Mouse (Mus musculus) hindbrain, embryonic 10.5 days (tissue): ENCODE measurements at regions not wholly inside any gene's neighbourhood (a gene's known extent, or its start where the extent isn't known, plus 50 kb on each side); places are given as distances from the start of the nearest gene placed in this dataset.

Experiments
- DNase-seq: peaks from one replicate; pipeline ENCODE4 v3.0.0-alpha.2; 2017; ENCODE audit warnings: low spot score
- H3K27ac ChIP-seq: fragments of 300-500 bp; sonication (generic); 2 replicates; pipeline ENCODE4 v1.5.1; 2016; ENCODE audit warnings: mild to moderate bottlenecking, moderate library complexity
- H3K27me3 ChIP-seq: fragments of 300-500 bp; sonication (generic); 2 replicates; pipeline ENCODE4 v1.6.1; 2016; ENCODE audit warnings: mild to moderate bottlenecking; ENCODE audit not compliant: poor library complexity, insufficient read depth, severe bottlenecking
- H3K36me3 ChIP-seq: fragments of 300-500 bp; sonication (generic); 2 replicates; pipeline ENCODE4 v1.6.1; 2016; ENCODE audit warnings: mild to moderate bottlenecking, moderate library complexity
- H3K4me1 ChIP-seq: fragments of 300-500 bp; sonication (generic); replicated peaks from 2 replicates; pipeline ENCODE4 v1.6.1; 2016; ENCODE audit warnings: mild to moderate bottlenecking
- H3K4me3 ChIP-seq: fragments of 300-500 bp; sonication (generic); 2 replicates; pipeline ENCODE4 v1.5.1; 2016; ENCODE audit warnings: mild to moderate bottlenecking, moderate library complexity
- H3K9me3 ChIP-seq: fragments of 300-500 bp; sonication (generic); 2 replicates; pipeline ENCODE4 v1.6.1; 2016; ENCODE audit warnings: mild to moderate bottlenecking, moderate library complexity
- WGBS: fragments of 180-500 bp; shearing (Covaris S2); methylation state at CpG from one replicate; pipeline ENCODE4 v1.1.7; 2016; 5-methylcytosine and 5-hydroxymethylcytosine counted together

DNA sequence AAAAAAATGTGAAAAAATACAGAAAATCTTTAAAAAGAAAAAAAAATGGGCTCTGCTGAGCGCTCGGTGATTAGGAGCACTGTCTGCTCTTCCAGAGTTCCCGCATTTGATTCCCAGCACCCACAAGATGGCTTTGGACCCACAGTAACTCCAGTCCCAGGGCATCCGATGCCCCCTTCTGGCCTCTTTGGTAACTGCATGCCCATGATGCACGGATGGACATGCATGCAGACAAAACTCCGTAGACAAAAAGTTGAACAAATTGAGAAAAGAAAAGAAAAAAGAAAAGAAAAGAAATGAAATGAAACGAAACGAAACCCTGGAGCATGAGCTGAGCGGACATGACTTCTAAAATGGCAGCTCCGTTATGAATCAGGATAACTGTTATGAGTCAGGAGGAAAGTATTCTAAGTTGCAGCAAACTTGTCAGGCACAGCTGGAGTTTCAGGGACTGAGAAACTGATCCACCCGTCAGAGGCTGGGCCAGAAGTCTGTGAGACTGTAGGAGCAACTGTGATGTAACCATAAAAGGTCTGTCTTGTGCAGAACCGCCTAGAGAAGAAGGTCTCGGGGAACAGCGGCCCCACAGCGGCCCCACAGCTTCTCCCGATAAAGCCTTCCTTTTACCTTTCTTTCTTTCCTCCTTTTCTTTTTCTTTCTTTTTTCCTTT is 102.3 kb upstream of the Ubr2 start:
- Histone ChIP-seq H3K9me3 (no peaks in the 10 kb centered on the region), H3K36me3 (no peaks in the 10 kb centered on the region), H3K27me3 (no peaks in the 10 kb centered on the region), H3K4me3 (no peak overlapping the region), H3K4me1 (no peaks in the 10 kb centered on the region), H3K27ac (no peak overlapping the region)
- no peak for DNase-seq
- WGBS = 87% methylated on average over 16 of the region's 16 CpGs

DNA sequence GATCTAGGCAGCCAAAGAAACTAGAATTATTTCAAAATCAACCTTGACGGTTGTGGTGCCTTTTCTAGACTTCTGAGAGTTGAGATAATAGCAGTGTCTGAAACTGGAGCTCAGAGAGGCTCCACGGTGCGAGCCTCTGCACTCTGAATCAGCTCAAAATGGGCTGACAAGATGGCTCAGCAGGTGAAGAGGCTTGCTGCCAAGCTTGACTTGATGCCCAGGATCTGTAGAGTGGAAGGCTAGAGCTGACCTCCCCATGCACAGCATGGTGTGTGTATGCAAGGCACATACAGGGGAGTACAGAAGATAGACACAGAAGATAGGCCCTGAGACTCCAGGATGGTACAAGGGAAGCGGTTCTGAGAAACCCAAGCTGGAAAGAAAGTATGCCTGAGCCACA is 100.5 kb upstream of the Ubr2 start:
- H3K36me3 ChIP-seq = no peaks in the 10 kb centered on the region
- no peaks in the 10 kb centered on the region for H3K9me3 ChIP-seq
- no peak for DNase-seq
- 88% methylated on average over 4 of the region's 4 CpGs for WGBS
- H3K4me3 ChIP-seq = no peak overlapping the region
- no peak overlapping the region for H3K27ac ChIP-seq
- no peaks in the 10 kb centered on the region for H3K27me3 ChIP-seq
- no peaks in the 10 kb centered on the region for H3K4me1 ChIP-seq

DNA sequence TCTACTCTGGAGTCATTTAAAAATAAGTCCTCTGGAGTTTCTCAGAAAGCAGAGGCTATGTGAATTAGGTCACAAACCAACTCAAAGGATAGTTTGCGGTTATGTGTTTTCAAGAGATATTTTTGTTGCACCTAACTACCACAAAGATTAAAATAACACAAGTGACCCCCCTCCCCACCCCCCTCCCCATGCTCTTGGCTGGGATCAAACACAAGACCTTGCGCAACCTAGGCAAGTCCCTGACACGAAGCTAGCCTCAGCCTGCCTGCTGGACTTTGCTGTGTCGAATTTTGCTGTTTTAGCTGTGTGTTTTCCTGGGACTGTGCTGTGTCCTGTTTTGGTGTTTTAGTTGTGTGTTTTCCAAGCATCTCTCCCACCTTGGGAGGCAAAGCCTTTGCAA is 94.0 kb upstream of the Ubr2 start:
- no peak for DNase-seq
- H3K27me3 ChIP-seq = no peaks in the 10 kb centered on the region
- H3K9me3 ChIP-seq = no peaks in the 10 kb centered on the region
- no peaks in the 10 kb centered on the region for H3K36me3 ChIP-seq
- WGBS = 83% methylated on average over 4 of the region's 4 CpGs
- no peaks in the 10 kb centered on the region for H3K4me1 ChIP-seq
- no peak overlapping the region for H3K4me3 ChIP-seq
- no peak overlapping the region for H3K27ac ChIP-seq

DNA sequence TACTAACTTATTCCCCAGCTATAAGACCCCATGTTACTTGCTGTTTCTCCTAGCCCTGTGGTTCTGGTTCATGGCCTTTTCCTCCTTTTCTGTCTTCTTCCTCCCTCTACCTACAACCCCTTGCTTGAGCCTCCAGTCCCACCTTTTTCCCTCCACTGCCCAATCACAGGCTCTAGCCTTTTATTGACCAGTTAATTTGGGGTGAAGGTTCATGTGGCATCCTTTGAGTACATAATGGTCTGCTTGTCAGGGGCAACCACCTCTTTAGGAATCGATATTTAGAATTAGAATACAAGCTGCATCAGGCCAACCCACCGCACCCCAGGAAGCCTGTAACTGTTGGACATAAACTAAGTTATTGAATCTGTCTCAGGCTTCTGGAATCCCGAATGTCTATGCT is 84.8 kb upstream of the Ubr2 start:
- peaks cover 5% of the 10 kb centered on the region; the same call in 1 of the 2 replicates for H3K9me3 ChIP-seq
- no peak for DNase-seq

DNA sequence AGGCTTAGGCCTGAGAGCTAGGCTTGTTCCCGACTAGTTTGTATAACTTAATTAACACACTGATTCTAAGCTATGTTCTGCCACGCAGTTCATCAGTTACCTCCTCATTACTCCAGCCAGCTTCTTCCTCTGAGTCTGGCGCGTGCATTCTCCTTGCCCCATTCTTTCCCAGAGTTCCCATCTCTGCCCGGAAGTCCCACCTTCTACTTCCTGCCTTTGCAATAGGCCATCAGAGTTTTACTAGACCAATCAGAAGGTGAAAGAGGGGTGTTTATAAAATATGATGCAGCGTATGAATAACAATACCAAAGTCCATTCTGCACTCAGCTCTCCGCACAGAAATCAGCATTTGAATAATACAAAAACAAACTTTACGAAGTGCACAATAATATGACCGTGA is 81.7 kb upstream of the Ubr2 start:
- Histone ChIP-seq H3K4me3 (no peak overlapping the region), H3K27me3 (no peaks in the 10 kb centered on the region), H3K27ac (no peak overlapping the region), H3K36me3 (no peaks in the 10 kb centered on the region), H3K9me3 (peaks cover 21% of the 10 kb centered on the region), H3K4me1 (no peaks in the 10 kb centered on the region)
- WGBS = 91% methylated on average over 9 of the region's 9 CpGs
- DNase-seq = no peak

More for the DNA sequence above, 84.8 kb upstream of the Ubr2 start:
- Histone ChIP-seq H3K4me1 (no peaks in the 10 kb centered on the region), H3K36me3 (no peaks in the 10 kb centered on the region), H3K27me3 (no peaks in the 10 kb centered on the region), H3K4me3 (no peak overlapping the region), H3K27ac (no peak overlapping the region)
- WGBS = 84% methylated on average over 3 of the region's 3 CpGs

DNA sequence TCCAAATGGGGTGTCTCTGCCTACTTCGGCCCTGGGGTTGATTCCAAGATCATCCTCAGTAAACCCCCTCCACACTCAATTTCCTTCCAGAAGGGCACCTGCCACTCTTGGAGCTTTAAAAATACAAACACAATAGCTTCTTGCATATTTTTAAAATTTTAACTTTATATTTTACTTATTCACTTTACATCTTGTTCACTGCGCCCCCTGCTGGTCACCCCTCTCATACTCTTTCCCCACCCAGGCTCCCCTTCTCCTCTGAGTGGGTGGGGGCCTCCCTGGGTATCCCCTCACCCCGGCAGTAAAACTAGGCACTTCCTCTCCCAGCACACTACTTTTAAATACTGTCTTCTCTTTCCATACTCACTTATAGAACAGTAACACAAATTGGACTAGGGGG is 79.4 kb upstream of the Ubr2 start:
- WGBS = 83% methylated on average over 3 of the region's 3 CpGs
- no peaks in the 10 kb centered on the region for H3K36me3 ChIP-seq
- DNase-seq = no peak
- H3K4me3 ChIP-seq = no peak overlapping the region
- no peak overlapping the region for H3K27ac ChIP-seq
- H3K27me3 ChIP-seq = no peaks in the 10 kb centered on the region
- H3K4me1 ChIP-seq = no peaks in the 10 kb centered on the region
- peaks cover 21% of the 10 kb centered on the region for H3K9me3 ChIP-seq

DNA sequence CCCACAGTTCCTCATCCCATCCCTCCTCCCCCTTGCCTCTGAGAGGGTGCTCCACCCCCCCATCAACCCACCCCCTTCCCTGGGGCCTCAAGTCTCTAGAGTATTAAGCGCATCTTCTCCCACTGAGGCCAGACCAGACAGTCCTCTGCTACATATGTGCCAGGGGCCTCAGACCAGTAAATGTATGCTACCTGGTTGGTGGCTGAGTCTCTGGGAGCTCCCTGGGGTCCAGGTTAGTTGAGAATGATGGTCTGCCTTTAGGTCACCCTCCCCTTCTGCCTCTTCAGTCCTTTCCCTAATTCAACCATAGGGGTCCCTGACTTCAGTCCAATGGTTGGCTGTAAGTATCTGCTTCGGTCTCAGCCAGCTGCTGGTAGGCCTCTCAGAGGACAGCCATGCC is 58.9 kb upstream of the Ubr2 start:
- Histone ChIP-seq H3K4me3 (no peak overlapping the region), H3K4me1 (no peaks in the 10 kb centered on the region), H3K36me3 (no peaks in the 10 kb centered on the region), H3K27ac (no peak overlapping the region), H3K9me3 (0 out of 2 replicates have a peak, but pooled peaks cover 12% of the 10 kb centered on the region), H3K27me3 (no peaks in the 10 kb centered on the region)
- DNase-seq = no peak
- WGBS = 96% methylated on average over 2 of the region's 2 CpGs

DNA sequence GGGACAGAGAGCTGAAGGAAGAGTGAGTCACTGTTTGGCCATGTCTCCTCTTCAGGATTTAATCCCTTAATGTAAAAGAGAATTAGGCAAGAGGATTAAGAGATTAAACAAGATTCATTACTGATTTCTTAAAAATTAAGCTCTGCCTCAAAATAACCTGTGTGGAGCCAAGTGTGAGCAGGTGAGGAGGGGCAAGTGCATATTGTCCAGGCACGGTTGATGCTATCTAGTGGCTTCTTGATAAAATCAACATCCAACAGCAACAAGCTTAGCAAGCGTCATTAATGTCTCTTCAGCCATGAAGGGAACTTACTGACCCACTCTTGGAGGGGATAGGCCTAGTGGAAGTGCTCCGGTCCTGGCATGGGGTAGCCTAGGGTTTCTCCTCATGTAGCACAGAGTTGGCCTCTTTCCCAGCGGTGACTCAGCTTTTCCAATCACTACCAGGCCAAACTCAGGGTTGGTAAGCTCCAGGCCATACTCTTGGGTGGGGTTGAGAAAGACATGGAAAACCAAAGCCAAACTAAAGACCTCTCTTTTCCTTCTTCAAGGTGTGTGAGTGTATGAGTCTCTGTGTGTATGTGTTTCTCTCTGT is 55.0 kb upstream of the Ubr2 start:
- no peak overlapping the region for H3K4me3 ChIP-seq
- H3K27ac ChIP-seq = no peak overlapping the region
- H3K36me3 ChIP-seq = no peaks in the 10 kb centered on the region
- 0 out of 2 replicates have a peak, but pooled peaks cover 7% of the 10 kb centered on the region for H3K9me3 ChIP-seq
- WGBS = 88% methylated on average over 4 of the region's 4 CpGs
- no peaks in the 10 kb centered on the region for H3K27me3 ChIP-seq
- no peaks in the 10 kb centered on the region for H3K4me1 ChIP-seq
- no peak for DNase-seq

DNA sequence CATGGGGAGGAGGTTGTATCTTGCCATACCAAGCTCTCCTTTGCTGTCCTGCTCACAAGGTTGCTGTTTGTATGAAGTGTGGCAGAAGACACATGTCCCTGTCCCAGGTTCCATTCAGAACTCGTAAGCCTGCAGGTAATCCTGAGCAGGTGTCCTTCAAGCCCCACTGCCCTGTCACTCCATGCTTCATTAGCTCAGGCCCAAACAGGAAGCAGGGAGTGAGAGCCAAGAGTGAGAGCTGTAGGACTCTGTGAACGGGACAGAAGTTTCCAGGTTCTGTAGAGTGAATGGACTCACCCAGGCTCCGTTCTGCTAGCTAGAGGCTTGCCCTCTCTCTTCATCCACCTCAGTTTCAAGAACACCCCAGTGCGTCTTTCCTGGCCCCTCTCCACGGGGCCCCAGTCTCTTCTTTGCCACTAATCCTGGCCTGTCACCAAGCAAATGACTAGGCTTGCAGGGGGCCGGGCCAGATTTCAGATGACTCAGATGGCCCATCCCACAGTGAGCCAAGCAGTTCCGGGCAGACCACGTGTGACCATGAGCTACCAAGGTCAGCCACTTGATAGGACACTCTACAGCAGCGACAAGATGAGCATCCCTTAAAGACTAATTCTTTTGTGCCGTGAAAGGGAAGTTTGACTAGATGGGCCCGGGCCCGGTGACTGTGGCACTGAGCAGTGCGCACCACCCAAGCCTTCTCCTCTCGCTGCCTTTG is 54.4 kb upstream of the Ubr2 start:
- Histone ChIP-seq H3K9me3 (0 out of 2 replicates have a peak, but pooled peaks cover 7% of the 10 kb centered on the region), H3K27me3 (no peaks in the 10 kb centered on the region), H3K4me1 (no peaks in the 10 kb centered on the region; the same call in 1 of the 2 replicates), H3K36me3 (no peaks in the 10 kb centered on the region), H3K4me3 (no peak overlapping the region), H3K27ac (no peak overlapping the region)
- 81% methylated on average over 14 of the region's 14 CpGs for WGBS
- no peak for DNase-seq

DNA sequence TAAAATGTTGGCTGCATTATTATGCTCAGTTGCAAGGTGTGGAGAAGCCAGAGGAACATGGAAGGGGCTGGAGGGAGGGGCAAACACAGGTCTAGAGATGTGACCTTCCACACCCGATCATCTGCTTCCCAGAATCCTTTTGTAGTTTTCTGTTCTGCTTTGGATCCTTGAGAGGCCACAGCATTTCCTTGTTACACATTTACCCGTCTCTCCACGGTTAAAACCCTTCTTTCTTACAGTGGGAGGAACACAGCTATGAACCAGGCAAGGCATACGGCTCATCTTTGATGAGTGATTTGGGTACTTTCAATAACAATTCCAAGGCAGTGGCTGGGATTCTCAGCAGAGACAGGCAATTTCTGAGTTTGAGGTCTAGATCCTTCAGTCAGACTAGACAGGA is 53.6 kb upstream of the Ubr2 start:
- no peak overlapping the region for H3K4me3 ChIP-seq
- H3K27me3 ChIP-seq = no peaks in the 10 kb centered on the region
- H3K9me3 ChIP-seq = 0 out of 2 replicates have a peak, but pooled peaks cover 7% of the 10 kb centered on the region
- no peak overlapping the region for H3K27ac ChIP-seq
- WGBS = 88% methylated on average over 4 of the region's 4 CpGs
- H3K4me1 ChIP-seq = no peaks in the 10 kb centered on the region; the same call in 1 of the 2 replicates
- no peaks in the 10 kb centered on the region for H3K36me3 ChIP-seq
- DNase-seq = no peak

DNA sequence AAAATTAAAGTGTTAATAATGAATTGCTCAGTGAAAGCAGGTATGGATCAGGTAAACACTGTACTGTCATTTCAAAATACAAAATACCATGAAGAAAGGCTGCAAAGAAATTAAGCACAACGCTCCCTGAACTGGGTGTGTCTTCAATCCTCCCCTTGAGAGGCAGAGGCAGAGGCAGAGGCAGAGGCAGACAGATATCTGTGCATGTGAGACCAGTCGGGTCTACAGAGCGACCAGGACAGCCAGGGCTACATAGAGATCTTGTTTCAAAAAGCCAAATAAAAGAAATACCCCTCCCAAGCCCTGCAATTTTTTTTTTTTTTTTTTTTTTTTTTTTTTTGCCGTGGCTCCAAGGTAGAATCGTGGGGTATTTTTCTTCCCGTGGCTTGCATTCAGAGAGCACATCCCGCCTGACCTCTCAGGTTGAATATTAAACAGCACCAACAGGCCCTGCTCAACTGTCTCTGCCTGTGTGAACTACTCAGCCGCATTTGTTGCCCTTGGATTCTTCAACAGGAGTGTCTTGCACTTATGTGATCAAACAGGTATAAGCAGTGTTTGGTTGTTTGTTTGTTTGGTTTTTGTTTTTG is 50.8 kb upstream of the Ubr2 start:
- 85% methylated on average over 8 of the region's 8 CpGs for WGBS
- Histone ChIP-seq H3K27me3 (no peaks in the 10 kb centered on the region), H3K9me3 (peaks cover 6% of the 10 kb centered on the region), H3K36me3 (no peaks in the 10 kb centered on the region), H3K27ac (no peak overlapping the region), H3K4me1 (no peaks in the 10 kb centered on the region; the same call in 1 of the 2 replicates), H3K4me3 (no peak overlapping the region)
- no peak for DNase-seq
